Mouse (Mus musculus): ENCODE measurements around the gene Mapk9. TPM values are rescaled to one million over a fixed set of nuclear protein-coding genes. Genes with fewer than 3 reads are reported as not detected.

Mapk9 gene
- polyA plus RNA-seq, 1 experiment = 131 TPM

GRCm38 (mm10) chr11:49835257-49835956 is 11.1 kb upstream of the Mapk9 start:
- H3K4me1 ChIP-seq (ENCODE audit: control insufficient read depth, insufficient read depth, low read length) = no peaks in the 10 kb centered on the region
- H3K4me3 ChIP-seq (ENCODE audit: insufficient read depth, low read length) = no peak overlapping the region
- no peak for TF ChIP-seq CTCF (IDR thresholded peaks at IDR 0.05; ENCODE audit: extremely low read depth, insufficient read depth, low read length)
- no peak for TF ChIP-seq POLR2A (IDR thresholded peaks at IDR 0.05; ENCODE audit: extremely low read depth, insufficient read depth, low read length)
- no peak overlapping the region for H3K27ac ChIP-seq (ENCODE audit: insufficient read depth, low read length)

- no peak overlapping the region for H3K27ac ChIP-seq (ENCODE audit: insufficient read depth, low read length)
- H3K4me1 ChIP-seq (ENCODE audit: control insufficient read depth, insufficient read depth, low read length) = no peaks in the 10 kb centered on the region
These were observed 8.7 kb upstream of the Mapk9 start for GRCm38 (mm10) chr11:49837717-49838407.

GRCm38 (mm10) chr11:49840666-49841065 is 5.9 kb upstream of the Mapk9 start:
- TF ChIP-seq CTCF (IDR thresholded peaks at IDR 0.05; ENCODE audit: extremely low read depth, insufficient read depth, low read length) (no peak), POLR2A (IDR thresholded peaks at IDR 0.05; ENCODE audit: extremely low read depth, insufficient read depth, low read length) (no peak)
- Histone ChIP-seq H3K27ac (ENCODE audit: insufficient read depth, low read length) (no peak overlapping the region), H3K4me3 (ENCODE audit: insufficient read depth, low read length) (no peak overlapping the region), H3K4me1 (ENCODE audit: control insufficient read depth, insufficient read depth, low read length) (no peaks in the 10 kb centered on the region)

More at GRCm38 (mm10) chr11:49837717-49838407, 8.7 kb upstream of the Mapk9 start:
- no peak overlapping the region for H3K4me3 ChIP-seq (ENCODE audit: insufficient read depth, low read length)
- no peak for TF ChIP-seq POLR2A (IDR thresholded peaks at IDR 0.05; ENCODE audit: extremely low read depth, insufficient read depth, low read length)
- TF ChIP-seq CTCF (IDR thresholded peaks at IDR 0.05; ENCODE audit: extremely low read depth, insufficient read depth, low read length) = no peak

GRCm38 (mm10) chr11:49841886-49842285 is 4.7 kb upstream of the Mapk9 start:
- TF ChIP-seq POLR2A (IDR thresholded peaks at IDR 0.05; ENCODE audit: extremely low read depth, insufficient read depth, low read length) (no peak), CTCF (IDR thresholded peaks at IDR 0.05; ENCODE audit: extremely low read depth, insufficient read depth, low read length) (no peak)

GRCm38 (mm10) chr11:49842718-49843117 is 3.8 kb upstream of the Mapk9 start:
- no peak overlapping the region for H3K4me3 ChIP-seq (ENCODE audit: insufficient read depth, low read length)
- H3K4me1 ChIP-seq (ENCODE audit: control insufficient read depth, insufficient read depth, low read length) = no peaks in the 10 kb centered on the region
- H3K27ac ChIP-seq (ENCODE audit: insufficient read depth, low read length) = no peak overlapping the region
- TF ChIP-seq POLR2A (IDR thresholded peaks at IDR 0.05; ENCODE audit: extremely low read depth, insufficient read depth, low read length) = no peak
- no peak for TF ChIP-seq CTCF (IDR thresholded peaks at IDR 0.05; ENCODE audit: extremely low read depth, insufficient read depth, low read length)

More at GRCm38 (mm10) chr11:49841886-49842285, 4.7 kb upstream of the Mapk9 start:
- no peak overlapping the region for H3K4me3 ChIP-seq (ENCODE audit: insufficient read depth, low read length)
- H3K4me1 ChIP-seq (ENCODE audit: control insufficient read depth, insufficient read depth, low read length) = no peaks in the 10 kb centered on the region
- H3K27ac ChIP-seq (ENCODE audit: insufficient read depth, low read length) = no peak overlapping the region

- H3K4me1 ChIP-seq (ENCODE audit: control insufficient read depth, insufficient read depth, low read length) = peaks cover 5% of the 10 kb centered on the region
- H3K27ac ChIP-seq (ENCODE audit: insufficient read depth, low read length) = no peak overlapping the region
- TF ChIP-seq CTCF (IDR thresholded peaks at IDR 0.05; ENCODE audit: extremely low read depth, insufficient read depth, low read length) (no peak), POLR2A (IDR thresholded peaks at IDR 0.05; ENCODE audit: extremely low read depth, insufficient read depth, low read length) (no peak)
- no peak overlapping the region for H3K4me3 ChIP-seq (ENCODE audit: insufficient read depth, low read length)
These were observed 2.2 kb upstream of the Mapk9 start for GRCm38 (mm10) chr11:49844311-49844710.

- Histone ChIP-seq H3K27ac (ENCODE audit: insufficient read depth, low read length) (no peak overlapping the region), H3K4me1 (ENCODE audit: control insufficient read depth, insufficient read depth, low read length) (peaks cover 7% of the 10 kb centered on the region), H3K4me3 (ENCODE audit: insufficient read depth, low read length) (no peak overlapping the region)
- TF ChIP-seq CTCF (IDR thresholded peaks at IDR 0.05; ENCODE audit: extremely low read depth, insufficient read depth, low read length) (peak; percentile 58), POLR2A (IDR thresholded peaks at IDR 0.05; ENCODE audit: extremely low read depth, insufficient read depth, low read length) (no peak)
These were observed 1.6 kb upstream of the Mapk9 start for GRCm38 (mm10) chr11:49844969-49845368.

GRCm38 (mm10) chr11:49845958-49846357 is 593 bp upstream of the Mapk9 start:
- no peak for TF ChIP-seq CTCF (IDR thresholded peaks at IDR 0.05; ENCODE audit: extremely low read depth, insufficient read depth, low read length)
- no peak for TF ChIP-seq POLR2A (IDR thresholded peaks at IDR 0.05; ENCODE audit: extremely low read depth, insufficient read depth, low read length)
- Histone ChIP-seq H3K4me1 (ENCODE audit: control insufficient read depth, insufficient read depth, low read length) (peaks cover 9% of the 10 kb centered on the region), H3K27ac (ENCODE audit: insufficient read depth, low read length) (no peak overlapping the region), H3K4me3 (ENCODE audit: insufficient read depth, low read length) (peak overlapping the region; percentile 77)

- peaks cover 9% of the 10 kb centered on the region for H3K4me1 ChIP-seq (ENCODE audit: control insufficient read depth, insufficient read depth, low read length)
- H3K27ac ChIP-seq (ENCODE audit: insufficient read depth, low read length) = peak overlapping the region; percentile 47; the same call in 1 of the 2 replicates
- TF ChIP-seq CTCF (IDR thresholded peaks at IDR 0.05; ENCODE audit: extremely low read depth, insufficient read depth, low read length) (no peak), POLR2A (IDR thresholded peaks at IDR 0.05; ENCODE audit: extremely low read depth, insufficient read depth, low read length) (no peak)
- peak overlapping the region; percentile 77 for H3K4me3 ChIP-seq (ENCODE audit: insufficient read depth, low read length)
These were observed 690 bp downstream of the Mapk9 start for GRCm38 (mm10) chr11:49847071-49847810.

All from cortical plate, adult 2 months (tissue).